Mouse (Mus musculus): ENCODE results near the gene Prpf4. TPM values are rescaled to one million over a fixed set of nuclear protein-coding genes. Genes with fewer than 3 reads are reported as not detected.

The Prpf4 gene
- polyA plus RNA-seq, 1 experiment from 2014 or later = 14.9 TPM

DNA sequence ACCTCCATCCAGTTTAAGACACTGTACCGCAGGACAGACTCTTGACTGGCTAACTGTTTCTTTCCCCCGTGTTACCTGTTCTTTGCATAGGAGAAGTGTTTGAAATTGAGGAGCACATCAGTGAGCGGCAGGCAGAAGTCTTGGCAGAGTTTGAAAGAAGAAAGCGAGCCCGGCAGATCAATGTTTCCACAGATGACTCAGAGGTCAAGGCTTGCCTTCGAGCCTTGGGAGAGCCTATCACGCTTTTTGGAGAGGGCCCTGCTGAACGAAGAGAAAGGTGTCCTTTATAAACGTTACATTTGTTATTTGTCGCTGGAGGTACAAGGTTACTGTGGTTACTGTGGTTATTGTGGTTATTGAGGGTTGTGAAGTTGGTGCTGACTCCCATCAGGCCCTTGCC, 3.0 kb downstream of the Prpf4 start:
- peaks cover 56% of the 10 kb centered on the region for H3K36me3 ChIP-seq
- H3K9me3 ChIP-seq (replicated peaks) = no peaks in the 10 kb centered on the region
- no peaks in the 10 kb centered on the region for H3K27me3 ChIP-seq (replicated peaks)
- no peak overlapping the region for H3K27ac ChIP-seq (ENCODE audit: poor library complexity, severe bottlenecking)
- ATAC-seq (ENCODE audit: insufficient number of reproducible peaks, low FRiP score) = no peak
- H3K9ac ChIP-seq = no peak overlapping the region
- no peak overlapping the region for H3K4me3 ChIP-seq
- WGBS = 87% methylated on average over 10 of the region's 10 CpGs
- H3K4me2 ChIP-seq = no peak overlapping the region
- peaks cover 17% of the 10 kb centered on the region for H3K4me1 ChIP-seq (replicated peaks)

- Histone ChIP-seq H3K27me3 (replicated peaks) (no peaks in the 10 kb centered on the region), H3K4me3 (no peak overlapping the region), H3K9ac (no peak overlapping the region), H3K4me1 (replicated peaks) (no peaks in the 10 kb centered on the region), H3K4me2 (no peak overlapping the region), H3K9me3 (replicated peaks) (no peaks in the 10 kb centered on the region), H3K36me3 (peaks cover 99% of the 10 kb centered on the region), H3K27ac (ENCODE audit: poor library complexity, severe bottlenecking) (no peak overlapping the region)
- 95% methylated on average over 8 of the region's 8 CpGs for WGBS
- no peak for ATAC-seq (ENCODE audit: insufficient number of reproducible peaks, low FRiP score)
These were observed 9.9 kb downstream of the Prpf4 start for GRCm38 (mm10) chr4:62418448-62418847.

GRCm38 (mm10) chr4:62419091-62419490, 10.5 kb downstream of the Prpf4 start:
- H3K36me3 ChIP-seq = peaks cover 100% of the 10 kb centered on the region
- H3K4me3 ChIP-seq = no peak overlapping the region
- H3K4me1 ChIP-seq (replicated peaks) = no peaks in the 10 kb centered on the region
- no peak overlapping the region for H3K4me2 ChIP-seq
- H3K9me3 ChIP-seq (replicated peaks) = no peaks in the 10 kb centered on the region
- WGBS = 94% methylated on average over 6 of the region's 6 CpGs
- no peaks in the 10 kb centered on the region for H3K27me3 ChIP-seq (replicated peaks)
- no peak for ATAC-seq (ENCODE audit: insufficient number of reproducible peaks, low FRiP score)
- no peak overlapping the region for H3K27ac ChIP-seq (ENCODE audit: poor library complexity, severe bottlenecking)
- no peak overlapping the region for H3K9ac ChIP-seq

GRCm38 (mm10) chr4:62425891-62426290, 17.3 kb downstream of the Prpf4 start:
- H3K27me3 ChIP-seq (replicated peaks) = peaks cover 3% of the 10 kb centered on the region; the same call in 1 of the 2 replicates
- no peaks in the 10 kb centered on the region for H3K9me3 ChIP-seq (replicated peaks)
- no peak overlapping the region for H3K27ac ChIP-seq (ENCODE audit: poor library complexity, severe bottlenecking)
- ATAC-seq (ENCODE audit: insufficient number of reproducible peaks, low FRiP score) = no peak
- no peak overlapping the region for H3K9ac ChIP-seq
- H3K36me3 ChIP-seq = peaks cover 49% of the 10 kb centered on the region
- 82% methylated on average over 4 of the region's 4 CpGs for WGBS
- H3K4me1 ChIP-seq (replicated peaks) = peaks cover 6% of the 10 kb centered on the region; the same call in 1 of the 2 replicates
- H3K4me3 ChIP-seq = no peak overlapping the region
- no peak overlapping the region for H3K4me2 ChIP-seq

GRCm38 (mm10) chr4:62427978-62428758, 19.6 kb downstream of the Prpf4 start:
- Histone ChIP-seq H3K9me3 (replicated peaks) (no peaks in the 10 kb centered on the region), H3K9ac (no peak overlapping the region), H3K4me3 (no peak overlapping the region), H3K4me2 (peak overlapping the region; percentile 21), H3K27me3 (replicated peaks) (peaks cover 3% of the 10 kb centered on the region; the same call in 1 of the 2 replicates), H3K36me3 (peaks cover 26% of the 10 kb centered on the region), H3K27ac (ENCODE audit: poor library complexity, severe bottlenecking) (no peak overlapping the region), H3K4me1 (replicated peaks) (peaks cover 6% of the 10 kb centered on the region; the same call in 1 of the 2 replicates)
- 0 out of 2 replicates have a peak, but pooled peaks have one; percentile 17 for ATAC-seq (ENCODE audit: insufficient number of reproducible peaks, low FRiP score)
- WGBS = 61% methylated on average over 17 of the region's 17 CpGs

DNA sequence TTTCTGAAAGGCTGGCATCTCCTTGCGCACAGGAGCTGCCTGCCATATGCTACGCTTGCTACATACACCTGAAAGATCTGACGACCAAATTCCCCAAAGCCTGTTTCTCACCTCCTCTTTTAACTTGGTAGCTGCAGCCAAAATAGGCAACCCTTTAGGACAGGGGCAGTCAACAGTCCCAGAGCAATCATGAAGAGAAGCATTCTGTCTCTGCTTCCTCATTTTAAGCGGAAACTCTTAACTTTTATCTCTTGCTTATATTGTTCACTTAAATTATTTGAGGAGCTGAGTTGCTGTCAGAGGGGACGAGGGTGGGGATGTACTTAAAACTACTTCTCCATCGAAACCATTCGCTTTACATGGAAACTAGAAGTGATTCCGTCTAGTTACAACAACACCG, 21.0 kb downstream of the Prpf4 start:
- H3K4me2 ChIP-seq = no peak overlapping the region
- H3K27me3 ChIP-seq (replicated peaks) = peaks cover 3% of the 10 kb centered on the region; the same call in 1 of the 2 replicates
- H3K36me3 ChIP-seq = peaks cover 15% of the 10 kb centered on the region
- no peak overlapping the region for H3K27ac ChIP-seq (ENCODE audit: poor library complexity, severe bottlenecking)
- no peak for ATAC-seq (ENCODE audit: insufficient number of reproducible peaks, low FRiP score)
- H3K4me3 ChIP-seq = no peak overlapping the region
- H3K9ac ChIP-seq = no peak overlapping the region
- 81% methylated on average over 9 of the region's 9 CpGs for WGBS
- H3K9me3 ChIP-seq (replicated peaks) = no peaks in the 10 kb centered on the region
- peaks cover 6% of the 10 kb centered on the region; the same call in 1 of the 2 replicates for H3K4me1 ChIP-seq (replicated peaks)

DNA sequence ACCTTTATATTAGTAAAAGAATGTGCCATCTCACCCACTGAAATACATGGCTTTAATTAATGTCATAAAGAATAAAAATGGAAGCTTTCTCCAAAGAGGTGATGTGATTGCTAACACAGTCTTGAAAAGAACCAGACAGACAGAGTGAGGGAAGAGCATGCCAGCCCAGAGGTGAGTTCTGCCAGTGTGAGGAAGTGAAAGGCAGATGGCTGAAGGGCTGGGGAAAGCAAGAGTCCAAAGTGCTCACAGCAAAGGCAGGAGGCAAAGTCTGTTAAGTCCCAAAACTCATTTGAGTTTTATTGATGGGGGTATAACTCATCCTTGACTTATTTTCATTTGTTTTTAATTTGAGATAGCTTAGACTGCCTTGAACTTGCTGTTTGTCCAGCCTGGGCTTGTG, 22.1 kb downstream of the Prpf4 start:
- Histone ChIP-seq H3K27me3 (replicated peaks) (peaks cover 3% of the 10 kb centered on the region; the same call in 1 of the 2 replicates), H3K9ac (no peak overlapping the region), H3K36me3 (peaks cover 5% of the 10 kb centered on the region; the same call in 1 of the 2 replicates), H3K9me3 (replicated peaks) (no peaks in the 10 kb centered on the region), H3K27ac (ENCODE audit: poor library complexity, severe bottlenecking) (no peak overlapping the region), H3K4me3 (no peak overlapping the region), H3K4me1 (replicated peaks) (peaks cover 6% of the 10 kb centered on the region; the same call in 1 of the 2 replicates), H3K4me2 (no peak overlapping the region)
- no peak for ATAC-seq (ENCODE audit: insufficient number of reproducible peaks, low FRiP score)

DNA sequence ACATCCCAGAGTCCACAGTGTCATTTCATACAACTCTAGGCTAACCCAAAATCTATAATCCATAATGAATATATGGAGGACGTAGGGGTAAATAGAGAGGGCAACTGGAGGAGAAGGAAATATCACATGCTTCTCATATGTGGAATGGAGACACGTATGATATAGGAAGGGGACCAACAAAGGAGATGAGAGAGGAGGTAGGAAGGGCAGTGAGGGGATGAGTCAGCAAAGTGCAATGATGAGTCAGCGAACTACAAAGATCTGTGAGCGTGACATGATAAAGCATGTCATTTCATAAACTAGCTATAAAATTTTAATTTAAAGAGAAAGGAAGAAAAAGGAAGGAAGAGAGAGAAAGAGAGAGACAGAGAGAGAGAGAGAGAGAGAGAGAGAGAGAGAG, 22.9 kb downstream of the Prpf4 start:
- H3K4me1 ChIP-seq (replicated peaks) = peaks cover 6% of the 10 kb centered on the region; the same call in 1 of the 2 replicates
- no peak overlapping the region for H3K4me3 ChIP-seq
- no peaks in the 10 kb centered on the region for H3K36me3 ChIP-seq
- WGBS = 73% methylated on average over 4 of the region's 4 CpGs
- ATAC-seq (ENCODE audit: insufficient number of reproducible peaks, low FRiP score) = peak; percentile 82
- no peak overlapping the region for H3K27ac ChIP-seq (ENCODE audit: poor library complexity, severe bottlenecking)
- H3K9ac ChIP-seq = no peak overlapping the region
- no peaks in the 10 kb centered on the region for H3K9me3 ChIP-seq (replicated peaks)
- H3K27me3 ChIP-seq (replicated peaks) = peaks cover 3% of the 10 kb centered on the region; the same call in 1 of the 2 replicates
- no peak overlapping the region for H3K4me2 ChIP-seq

- Histone ChIP-seq H3K9ac (no peak overlapping the region), H3K9me3 (replicated peaks) (no peaks in the 10 kb centered on the region), H3K27ac (ENCODE audit: poor library complexity, severe bottlenecking) (no peak overlapping the region), H3K4me2 (no peak overlapping the region), H3K27me3 (replicated peaks) (peaks cover under 1% of the 10 kb centered on the region; the same call in 1 of the 2 replicates), H3K4me3 (no peak overlapping the region), H3K36me3 (no peaks in the 10 kb centered on the region), H3K4me1 (replicated peaks) (no peaks in the 10 kb centered on the region)
- 68% methylated on average over 7 of the region's 7 CpGs for WGBS
- no peak for ATAC-seq (ENCODE audit: insufficient number of reproducible peaks, low FRiP score)
These were observed 25.6 kb downstream of the Prpf4 start for GRCm38 (mm10) chr4:62433939-62434870.

DNA sequence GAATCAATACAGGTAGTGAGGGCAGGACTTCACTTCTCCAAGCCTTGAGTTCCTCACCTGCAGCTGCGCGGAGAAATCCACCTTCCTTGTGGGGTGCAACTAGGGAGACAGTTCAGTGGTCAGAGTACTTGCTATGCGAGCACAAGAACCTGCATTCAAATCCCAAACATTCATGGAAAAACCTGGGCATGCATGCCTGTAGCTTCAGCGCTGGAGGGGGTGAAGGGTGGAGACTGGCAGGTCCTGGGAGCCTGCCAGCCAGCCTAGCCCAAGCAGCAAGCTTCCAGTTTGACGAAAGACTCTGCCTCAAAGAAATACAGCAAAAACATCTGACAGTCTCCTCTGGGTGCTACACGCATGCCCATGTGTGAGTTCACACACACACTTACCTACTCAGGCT, 26.5 kb downstream of the Prpf4 start, which contains the start of gene Rnf183:
Gene Rnf183 (minus strand): TSS at position 172 of the 400 bp plus-strand sequence.
- no peaks in the 10 kb centered on the region for H3K9me3 ChIP-seq (replicated peaks)

DNA sequence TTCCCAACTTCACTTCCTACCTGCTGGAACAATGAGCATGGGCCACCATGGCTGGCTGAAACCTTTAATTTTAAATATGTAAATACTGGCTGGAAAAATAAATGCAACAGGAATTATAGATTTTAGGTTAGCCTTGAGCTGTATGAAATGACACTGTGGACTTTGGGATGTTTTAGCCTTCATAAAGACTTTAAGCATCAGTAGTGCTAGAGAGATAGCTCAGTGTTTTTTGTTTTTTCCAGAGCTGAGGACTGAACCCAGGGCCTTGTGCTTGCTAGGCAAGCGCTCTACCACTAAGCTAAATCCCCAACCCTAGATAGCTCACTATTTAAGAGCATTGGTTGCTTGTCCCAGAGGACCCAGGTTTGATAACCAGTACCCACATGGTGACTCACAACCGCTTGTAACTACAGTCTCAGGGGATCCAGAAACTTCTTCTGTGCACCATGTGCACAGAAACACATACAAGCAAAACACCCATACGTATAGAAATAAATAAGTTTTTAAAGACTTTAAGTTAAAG, 28.7 kb downstream of the Prpf4 start:
- no peak overlapping the region for H3K4me2 ChIP-seq
- H3K9ac ChIP-seq = no peak overlapping the region
- no peak for ATAC-seq (ENCODE audit: insufficient number of reproducible peaks, low FRiP score)
- H3K4me1 ChIP-seq (replicated peaks) = no peaks in the 10 kb centered on the region
- H3K4me3 ChIP-seq = no peak overlapping the region
- no peaks in the 10 kb centered on the region for H3K27me3 ChIP-seq (replicated peaks)
- 79% methylated on average over 3 of the region's 3 CpGs for WGBS
- H3K36me3 ChIP-seq = no peaks in the 10 kb centered on the region
- H3K27ac ChIP-seq (ENCODE audit: poor library complexity, severe bottlenecking) = no peak overlapping the region
- no peaks in the 10 kb centered on the region for H3K9me3 ChIP-seq (replicated peaks)

More for the DNA sequence above, 26.5 kb downstream of the Prpf4 start, which contains the start of gene Rnf183:
- Histone ChIP-seq H3K4me3 (no peak within 1 kb of the TSS), H3K27ac (ENCODE audit: poor library complexity, severe bottlenecking) (no peak within 1 kb of the TSS), H3K4me2 (no peak within 1 kb of the TSS), H3K36me3 (no peaks in the 10 kb centered on the region), H3K4me1 (replicated peaks) (no peaks in the 10 kb centered on the region), H3K27me3 (replicated peaks) (no peaks in the 10 kb centered on the region), H3K9ac (no peak within 1 kb of the TSS)
- no peak for ATAC-seq (ENCODE audit: insufficient number of reproducible peaks, low FRiP score)
- WGBS = 77% methylated on average over 6 of the region's 6 CpGs
